Mouse (Mus musculus): ENCODE measurements at regions not wholly inside any gene's neighbourhood (a gene's known extent, or its start where the extent isn't known, plus 50 kb on each side); places are given as distances from the start of the nearest gene placed in this dataset.

DNA sequence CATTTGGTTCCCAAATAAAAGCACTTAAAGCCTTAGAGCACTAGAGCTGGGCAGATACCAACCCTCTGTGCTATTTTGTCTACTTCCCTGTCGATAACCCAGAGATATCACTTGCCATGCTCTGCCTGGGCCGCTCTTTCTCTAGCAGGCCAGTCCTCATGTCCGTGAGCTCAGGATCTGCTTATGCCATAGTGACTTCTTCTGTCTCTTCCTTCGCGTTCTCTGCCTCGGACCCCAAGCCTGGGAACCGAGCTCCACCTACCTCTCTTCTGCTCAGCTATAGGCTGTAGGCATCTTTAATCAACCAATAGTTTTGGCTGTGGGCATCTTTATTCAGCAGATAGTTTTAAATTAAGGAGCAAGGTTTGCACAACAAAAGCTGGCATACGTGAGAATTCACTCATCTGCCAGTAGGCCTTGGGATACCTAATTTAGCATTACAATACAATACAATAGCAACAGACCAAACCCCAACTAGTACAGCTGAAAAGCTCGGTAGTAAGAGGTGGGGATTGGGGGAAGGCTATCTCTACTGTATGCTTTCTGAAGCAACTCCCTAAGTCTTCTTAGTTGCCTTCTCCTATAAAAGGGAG is 72.0 kb upstream of the Eomes start:
- DNase-seq (ENCODE audit: low read depth, low spot score) = peak; percentile 96

- no peak for DNase-seq (ENCODE audit: low read depth, low spot score)
Measured at GRCm38 (mm10) chr9:118416032-118416431, 62.0 kb upstream of the Eomes start.

GRCm38 (mm10) chr9:118416475-118416874 is 61.5 kb upstream of the Eomes start:
- no peak for DNase-seq (ENCODE audit: low read depth, low spot score)

DNA sequence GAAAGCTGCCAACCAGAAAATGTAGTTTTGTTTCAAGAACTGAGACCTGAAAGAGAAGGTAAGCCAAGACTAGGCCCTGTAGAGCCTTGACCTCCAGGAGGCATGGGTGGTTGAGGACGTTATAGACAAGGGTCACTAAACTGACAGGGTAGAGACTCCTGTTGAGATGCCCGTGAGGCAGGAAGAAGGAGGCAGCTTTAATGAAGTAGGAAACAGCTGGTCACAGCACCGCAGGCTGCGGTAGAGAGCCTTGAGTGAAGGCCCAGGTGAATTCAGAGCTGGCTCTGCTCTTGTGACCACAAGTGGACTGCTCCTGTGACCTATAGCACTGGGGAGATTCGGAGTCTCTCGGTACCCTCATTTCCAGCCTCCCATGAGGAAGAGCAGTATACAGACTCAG is 53.7 kb upstream of the Eomes start:
- no peak for DNase-seq (ENCODE audit: low read depth, low spot score)
